Mouse (Mus musculus): ENCODE results near the gene Mgarp.
"Not testable (repeated sequence)": the region's sequence is repeated elsewhere in the genome, so short reads cannot be mapped to it uniquely, and the experiment has no call there.

Gene Mgarp

GRCm38 (mm10) chr3:51398667-51399066 lies 2.1 kb upstream of the Mgarp start:
- no peak for DNase-seq (ENCODE audit: extremely low spot score, low read depth, low spot score)

GRCm38 (mm10) chr3:51397700-51398299 lies 1.3 kb upstream of the Mgarp start:
- no peak for DNase-seq (ENCODE audit: extremely low spot score, low read depth, low spot score)

GRCm38 (mm10) chr3:51395461-51396145 lies 935 bp downstream of the Mgarp start:
- DNase-seq (ENCODE audit: extremely low spot score, low read depth, low spot score), result no peak

- DNase-seq (ENCODE audit: extremely low spot score, low read depth, low spot score), result no peak
These were observed 1.7 kb downstream of the Mgarp start for GRCm38 (mm10) chr3:51394881-51395280.

GRCm38 (mm10) chr3:51393651-51394050 lies 2.9 kb downstream of the Mgarp start:
- no peak for DNase-seq (ENCODE audit: extremely low spot score, low read depth, low spot score)

- DNase-seq (ENCODE audit: extremely low spot score, low read depth, low spot score), result not testable (repeated sequence)
These were observed 3.5 kb downstream of the Mgarp start for GRCm38 (mm10) chr3:51393018-51393417.

- DNase-seq (ENCODE audit: extremely low spot score, low read depth, low spot score), result no peak
These were observed 4.9 kb downstream of the Mgarp start for GRCm38 (mm10) chr3:51391591-51391990.

GRCm38 (mm10) chr3:51391095-51391494 lies 5.4 kb downstream of the Mgarp start:
- DNase-seq (ENCODE audit: extremely low spot score, low read depth, low spot score), result no peak

- DNase-seq (ENCODE audit: extremely low spot score, low read depth, low spot score), result no peak
These were observed 7.6 kb downstream of the Mgarp start for GRCm38 (mm10) chr3:51388904-51389303.

GRCm38 (mm10) chr3:51387868-51388381 lies 8.6 kb downstream of the Mgarp start:
- no peak for DNase-seq (ENCODE audit: extremely low spot score, low read depth, low spot score)

- DNase-seq (ENCODE audit: extremely low spot score, low read depth, low spot score), result no peak
These were observed 9.4 kb downstream of the Mgarp start for GRCm38 (mm10) chr3:51387134-51387451.

- DNase-seq (ENCODE audit: extremely low spot score, low read depth, low spot score), result no peak
These were observed 10.0 kb downstream of the Mgarp start for GRCm38 (mm10) chr3:51386441-51387133.

- no peak for DNase-seq (ENCODE audit: extremely low spot score, low read depth, low spot score)
These were observed 13.1 kb downstream of the Mgarp start for GRCm38 (mm10) chr3:51383409-51383808.

- DNase-seq (ENCODE audit: extremely low spot score, low read depth, low spot score), result no peak
These were observed 15.9 kb downstream of the Mgarp start for GRCm38 (mm10) chr3:51380660-51381014.

GRCm38 (mm10) chr3:51379786-51380659 lies 16.5 kb downstream of the Mgarp start:
- DNase-seq (ENCODE audit: extremely low spot score, low read depth, low spot score), result no peak

GRCm38 (mm10) chr3:51378665-51378946 lies 17.9 kb downstream of the Mgarp start:
- DNase-seq (ENCODE audit: extremely low spot score, low read depth, low spot score), result no peak

- no peak for DNase-seq (ENCODE audit: extremely low spot score, low read depth, low spot score)
These were observed 18.5 kb downstream of the Mgarp start for GRCm38 (mm10) chr3:51377878-51378664.

- DNase-seq (ENCODE audit: extremely low spot score, low read depth, low spot score), result no peak
These were observed 21.0 kb downstream of the Mgarp start for GRCm38 (mm10) chr3:51375307-51376265.

GRCm38 (mm10) chr3:51373544-51373943 lies 23.0 kb downstream of the Mgarp start:
- no peak for DNase-seq (ENCODE audit: extremely low spot score, low read depth, low spot score)

GRCm38 (mm10) chr3:51372883-51373282 lies 23.7 kb downstream of the Mgarp start:
- no peak for DNase-seq (ENCODE audit: extremely low spot score, low read depth, low spot score)
